Mouse (Mus musculus): ENCODE results near the gene Ceacam19. TPM values are rescaled to one million over a fixed set of nuclear protein-coding genes. Genes with fewer than 3 reads are reported as not detected.

Gene Ceacam19
- polyA plus RNA-seq, 1 experiment from 2014 or later, result not detected

DNA sequence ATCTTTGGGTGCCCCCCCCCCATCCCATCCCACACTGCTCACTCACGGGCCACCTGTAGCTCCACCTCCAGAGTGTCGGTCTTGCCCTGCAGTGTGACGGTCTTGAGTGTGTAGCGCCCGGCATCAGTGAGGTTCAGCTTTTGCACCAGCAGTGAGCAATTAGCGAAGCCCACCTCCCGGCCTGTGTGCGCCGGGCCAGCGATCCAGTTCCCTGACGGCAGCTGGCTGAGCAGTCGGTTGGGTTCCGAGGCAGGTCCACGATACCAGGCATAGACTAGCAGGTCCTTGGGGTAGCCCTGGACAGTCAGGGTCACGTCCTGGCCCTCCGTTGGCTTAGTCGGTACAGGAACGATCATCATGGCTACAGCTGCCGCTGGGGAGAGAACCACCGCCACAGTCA is 34.2 kb downstream of the Ceacam19 start:
- no peak for ATAC-seq (replicated peaks; ENCODE audit: insufficient number of reproducible peaks, low FRiP score, low TSS enrichment)
- Histone ChIP-seq H3K9me3 (replicated peaks; ENCODE audit: control insufficient read depth, low read length) (no peaks in the 10 kb centered on the region), H3K4me2 (no peak overlapping the region), H3K36me3 (ENCODE audit: control insufficient read depth, insufficient read depth, low read length) (no peaks in the 10 kb centered on the region), H3K4me1 (ENCODE audit: control insufficient read depth, insufficient read depth, low read length) (0 out of 2 replicates have a peak, but pooled peaks cover 3% of the 10 kb centered on the region), H3K27me3 (ENCODE audit: control insufficient read depth, insufficient read depth, low read length) (peaks cover 31% of the 10 kb centered on the region), H3K4me3 (ENCODE audit: low read depth, low read length) (no peak overlapping the region), H3K9ac (ENCODE audit: low read depth, low read length) (no peak overlapping the region), H3K27ac (ENCODE audit: low read depth, low read length) (no peak overlapping the region)
- 84% methylated on average over 20 of the region's 20 CpGs for WGBS (ENCODE audit: insufficient replicate concordance)

DNA sequence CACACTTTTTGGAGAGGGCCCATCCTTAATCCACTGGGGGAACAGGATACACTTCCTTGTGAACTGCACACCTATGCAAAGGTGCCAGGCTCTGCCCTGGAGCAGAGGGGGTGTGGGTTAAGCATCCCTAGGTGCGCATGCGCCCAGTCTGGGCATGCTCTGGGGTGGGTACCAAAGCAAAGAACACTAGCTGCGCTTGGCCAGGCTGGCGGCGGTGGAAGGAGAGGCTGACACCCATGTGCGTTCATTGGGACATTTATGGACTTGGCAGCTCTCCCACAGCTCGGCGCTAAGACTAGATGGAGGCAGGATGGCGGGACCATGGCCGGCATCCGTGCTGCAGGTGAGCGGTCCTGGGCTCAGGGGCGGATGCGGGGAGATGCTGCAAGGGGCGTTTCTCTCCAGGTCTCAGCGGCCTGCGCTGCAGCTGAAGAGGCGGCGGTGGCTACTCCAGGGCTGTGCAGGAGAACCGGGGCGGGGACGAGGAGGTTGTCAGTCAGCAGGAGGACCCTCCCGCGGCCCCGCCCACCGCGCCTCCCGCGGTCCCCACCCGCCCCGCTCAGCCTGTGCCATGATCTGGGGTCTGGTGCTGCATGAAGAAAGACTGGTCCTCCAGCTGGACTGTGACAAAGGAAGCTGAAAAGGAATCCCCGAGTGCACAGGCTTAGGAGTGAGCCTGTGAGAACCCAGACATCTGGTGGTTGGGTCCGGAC is 35.8 kb downstream of the Ceacam19 start, which contains the start of gene Gm19345:
Gene Gm19345 (plus strand): TSS at position 146 of the 713 bp plus-strand sequence.
- H3K36me3 ChIP-seq (ENCODE audit: control insufficient read depth, insufficient read depth, low read length), result no peaks in the 10 kb centered on the region
- H3K27me3 ChIP-seq (ENCODE audit: control insufficient read depth, insufficient read depth, low read length), result peaks cover 31% of the 10 kb centered on the region
- 0 out of 2 replicates have a peak, but pooled peaks cover 3% of the 10 kb centered on the region for H3K4me1 ChIP-seq (ENCODE audit: control insufficient read depth, insufficient read depth, low read length)
- ATAC-seq (replicated peaks; ENCODE audit: insufficient number of reproducible peaks, low FRiP score, low TSS enrichment), result 0 out of 2 replicates have a peak, but pooled peaks have one; percentile 28
- H3K9ac ChIP-seq (ENCODE audit: low read depth, low read length), result no peak within 1 kb of the TSS
- H3K4me2 ChIP-seq, result peak within 1 kb of the TSS; percentile 49
- WGBS (ENCODE audit: insufficient replicate concordance), result 5% methylated on average over 33 of the region's 33 CpGs
- H3K9me3 ChIP-seq (replicated peaks; ENCODE audit: control insufficient read depth, low read length), result no peaks in the 10 kb centered on the region
- H3K27ac ChIP-seq (ENCODE audit: low read depth, low read length), result no peak within 1 kb of the TSS
- no peak within 1 kb of the TSS for H3K4me3 ChIP-seq (ENCODE audit: low read depth, low read length)

DNA sequence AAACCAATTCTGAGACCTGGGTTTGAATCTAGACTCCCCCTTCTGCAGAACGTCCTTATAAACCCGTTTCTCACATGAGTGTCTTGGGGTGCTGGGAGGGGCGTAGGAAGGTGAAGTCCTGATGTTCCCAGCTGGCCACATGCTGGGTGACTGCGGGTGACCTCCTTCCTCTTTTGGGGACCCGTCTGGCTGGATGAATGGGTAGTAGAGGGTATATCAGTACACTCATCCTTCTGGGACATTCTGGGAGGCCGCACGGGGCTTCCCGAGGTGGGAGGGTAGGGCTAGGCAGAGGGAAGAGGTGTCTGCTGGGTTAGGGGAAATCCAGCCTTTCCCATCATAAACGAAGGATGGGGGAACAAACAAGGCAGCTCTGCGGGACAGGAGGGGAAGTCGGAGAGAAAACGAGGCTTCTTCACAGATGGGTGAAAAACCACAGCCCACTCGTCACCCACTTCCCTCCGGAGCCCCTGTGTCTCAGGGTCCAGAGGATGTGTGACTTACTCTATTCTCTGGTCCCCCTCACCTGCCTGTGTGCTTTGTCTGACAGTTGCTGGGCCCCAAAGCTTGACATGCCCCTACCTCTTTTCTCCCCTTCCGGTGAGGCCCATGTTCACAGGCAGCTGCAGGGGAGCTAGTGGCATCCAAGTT is 43.1 kb downstream of the Ceacam19 start:
- peaks cover 28% of the 10 kb centered on the region for H3K27me3 ChIP-seq (ENCODE audit: control insufficient read depth, insufficient read depth, low read length)
- H3K4me1 ChIP-seq (ENCODE audit: control insufficient read depth, insufficient read depth, low read length), result no peaks in the 10 kb centered on the region
- ATAC-seq (replicated peaks; ENCODE audit: insufficient number of reproducible peaks, low FRiP score, low TSS enrichment), result no peak
- no peaks in the 10 kb centered on the region for H3K9me3 ChIP-seq (replicated peaks; ENCODE audit: control insufficient read depth, low read length)
- H3K4me3 ChIP-seq (ENCODE audit: low read depth, low read length), result no peak overlapping the region
- 55% methylated on average over 15 of the region's 15 CpGs for WGBS (ENCODE audit: insufficient replicate concordance)
- no peaks in the 10 kb centered on the region for H3K36me3 ChIP-seq (ENCODE audit: control insufficient read depth, insufficient read depth, low read length)
- H3K9ac ChIP-seq (ENCODE audit: low read depth, low read length), result no peak overlapping the region
- no peak overlapping the region for H3K4me2 ChIP-seq
- H3K27ac ChIP-seq (ENCODE audit: low read depth, low read length), result no peak overlapping the region

GRCm38 (mm10) chr7:19843561-19843960 is 44.2 kb downstream of the Ceacam19 start:
- no peak overlapping the region for H3K4me2 ChIP-seq
- H3K36me3 ChIP-seq (ENCODE audit: control insufficient read depth, insufficient read depth, low read length), result no peaks in the 10 kb centered on the region
- no peak overlapping the region for H3K4me3 ChIP-seq (ENCODE audit: low read depth, low read length)
- ATAC-seq (replicated peaks; ENCODE audit: insufficient number of reproducible peaks, low FRiP score, low TSS enrichment), result no peak
- H3K27me3 ChIP-seq (ENCODE audit: control insufficient read depth, insufficient read depth, low read length), result peaks cover 26% of the 10 kb centered on the region
- WGBS (ENCODE audit: insufficient replicate concordance), result 2% methylated on average over 11 of the region's 11 CpGs
- H3K9ac ChIP-seq (ENCODE audit: low read depth, low read length), result no peak overlapping the region
- no peaks in the 10 kb centered on the region for H3K4me1 ChIP-seq (ENCODE audit: control insufficient read depth, insufficient read depth, low read length)
- H3K9me3 ChIP-seq (replicated peaks; ENCODE audit: control insufficient read depth, low read length), result no peaks in the 10 kb centered on the region
- H3K27ac ChIP-seq (ENCODE audit: low read depth, low read length), result no peak overlapping the region

DNA sequence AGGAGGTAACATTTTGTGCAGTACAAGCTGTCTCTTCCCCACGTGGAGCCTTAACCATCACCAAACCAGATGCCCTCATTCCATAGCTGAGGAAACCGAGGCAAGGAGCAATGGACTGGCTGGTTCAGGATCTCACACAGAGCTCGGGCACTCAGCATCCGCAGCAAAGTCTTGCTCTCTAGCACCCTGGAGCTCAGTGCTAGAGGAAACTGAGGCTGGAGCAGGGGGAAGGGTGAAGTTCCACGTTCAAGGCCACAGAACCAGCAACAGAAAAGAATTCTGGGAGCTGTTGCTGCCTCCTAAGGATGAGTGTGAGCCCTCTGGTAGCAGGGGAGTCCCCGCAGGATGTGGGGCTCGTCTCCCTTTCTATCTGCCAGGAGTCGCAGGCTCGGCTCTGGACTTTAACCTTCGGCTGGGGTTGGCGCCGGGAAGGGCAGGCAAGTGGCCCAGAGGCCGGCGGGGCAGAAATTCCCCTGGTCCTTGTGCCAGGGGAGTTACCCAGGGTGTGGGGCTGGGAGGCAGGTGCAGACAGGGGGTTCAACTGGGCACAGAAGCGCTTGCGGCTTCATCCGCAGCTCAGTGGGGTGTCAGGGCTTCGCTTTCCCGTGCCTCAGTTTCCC is 44.8 kb downstream of the Ceacam19 start:
- peaks cover 26% of the 10 kb centered on the region for H3K27me3 ChIP-seq (ENCODE audit: control insufficient read depth, insufficient read depth, low read length)
- no peaks in the 10 kb centered on the region for H3K36me3 ChIP-seq (ENCODE audit: control insufficient read depth, insufficient read depth, low read length)
- no peaks in the 10 kb centered on the region for H3K4me1 ChIP-seq (ENCODE audit: control insufficient read depth, insufficient read depth, low read length)
- 29% methylated on average over 19 of the region's 19 CpGs for WGBS (ENCODE audit: insufficient replicate concordance)
- H3K4me3 ChIP-seq (ENCODE audit: low read depth, low read length), result no peak overlapping the region
- H3K9ac ChIP-seq (ENCODE audit: low read depth, low read length), result no peak overlapping the region
- no peak overlapping the region for H3K4me2 ChIP-seq
- no peak overlapping the region for H3K27ac ChIP-seq (ENCODE audit: low read depth, low read length)
- ATAC-seq (replicated peaks; ENCODE audit: insufficient number of reproducible peaks, low FRiP score, low TSS enrichment), result no peak
- H3K9me3 ChIP-seq (replicated peaks; ENCODE audit: control insufficient read depth, low read length), result no peaks in the 10 kb centered on the region

- Histone ChIP-seq H3K9ac (ENCODE audit: low read depth, low read length) (no peak overlapping the region), H3K4me1 (ENCODE audit: control insufficient read depth, insufficient read depth, low read length) (no peaks in the 10 kb centered on the region), H3K27ac (ENCODE audit: low read depth, low read length) (no peak overlapping the region)
These were observed 45.9 kb downstream of the Ceacam19 start for GRCm38 (mm10) chr7:19841686-19842413.

GRCm38 (mm10) chr7:19840936-19841335 is 46.8 kb downstream of the Ceacam19 start:
- ATAC-seq (replicated peaks; ENCODE audit: insufficient number of reproducible peaks, low FRiP score, low TSS enrichment), result no peak
- Histone ChIP-seq H3K4me1 (ENCODE audit: control insufficient read depth, insufficient read depth, low read length) (no peaks in the 10 kb centered on the region), H3K27me3 (ENCODE audit: control insufficient read depth, insufficient read depth, low read length) (peaks cover 23% of the 10 kb centered on the region), H3K4me3 (ENCODE audit: low read depth, low read length) (no peak overlapping the region), H3K4me2 (no peak overlapping the region), H3K9ac (ENCODE audit: low read depth, low read length) (no peak overlapping the region), H3K27ac (ENCODE audit: low read depth, low read length) (no peak overlapping the region), H3K9me3 (replicated peaks; ENCODE audit: control insufficient read depth, low read length) (no peaks in the 10 kb centered on the region), H3K36me3 (ENCODE audit: control insufficient read depth, insufficient read depth, low read length) (no peaks in the 10 kb centered on the region)
- WGBS (ENCODE audit: insufficient replicate concordance), result 85% methylated on average over 3 of the region's 3 CpGs

More at GRCm38 (mm10) chr7:19841686-19842413, 45.9 kb downstream of the Ceacam19 start:
- WGBS (ENCODE audit: insufficient replicate concordance), result 77% methylated on average over 21 of the region's 21 CpGs
- H3K4me2 ChIP-seq, result no peak overlapping the region
- no peaks in the 10 kb centered on the region for H3K9me3 ChIP-seq (replicated peaks; ENCODE audit: control insufficient read depth, low read length)
- no peaks in the 10 kb centered on the region for H3K36me3 ChIP-seq (ENCODE audit: control insufficient read depth, insufficient read depth, low read length)
- H3K4me3 ChIP-seq (ENCODE audit: low read depth, low read length), result no peak overlapping the region
- ATAC-seq (replicated peaks; ENCODE audit: insufficient number of reproducible peaks, low FRiP score, low TSS enrichment), result no peak
- peaks cover 23% of the 10 kb centered on the region for H3K27me3 ChIP-seq (ENCODE audit: control insufficient read depth, insufficient read depth, low read length)

DNA sequence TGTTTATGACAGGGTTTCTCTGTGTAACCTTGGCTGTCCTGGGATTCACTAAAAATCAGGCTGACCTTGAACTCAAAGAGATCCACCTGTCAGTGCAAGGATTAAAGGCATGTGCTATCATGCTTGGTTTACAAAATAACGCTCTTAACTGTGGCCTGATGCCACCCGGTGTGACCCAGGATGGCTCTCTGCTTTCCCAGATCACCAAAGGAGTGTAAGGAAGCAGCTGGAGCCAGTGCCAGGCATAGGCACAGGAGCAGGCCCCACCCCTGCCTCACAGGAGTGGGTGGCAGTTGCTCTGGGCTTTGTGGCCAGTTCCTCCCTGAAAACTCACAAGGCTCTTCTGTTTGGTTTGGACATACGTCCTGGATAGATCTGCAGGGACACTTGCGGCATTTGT is 47.4 kb downstream of the Ceacam19 start:
- no peak for ATAC-seq (replicated peaks; ENCODE audit: insufficient number of reproducible peaks, low FRiP score, low TSS enrichment)
- 74% methylated on average over 4 of the region's 4 CpGs for WGBS (ENCODE audit: insufficient replicate concordance)
- Histone ChIP-seq H3K27ac (ENCODE audit: low read depth, low read length) (no peak overlapping the region), H3K9ac (ENCODE audit: low read depth, low read length) (no peak overlapping the region), H3K4me1 (ENCODE audit: control insufficient read depth, insufficient read depth, low read length) (no peaks in the 10 kb centered on the region), H3K27me3 (ENCODE audit: control insufficient read depth, insufficient read depth, low read length) (peaks cover 23% of the 10 kb centered on the region), H3K4me2 (no peak overlapping the region), H3K9me3 (replicated peaks; ENCODE audit: control insufficient read depth, low read length) (no peaks in the 10 kb centered on the region), H3K4me3 (ENCODE audit: low read depth, low read length) (no peak overlapping the region), H3K36me3 (ENCODE audit: control insufficient read depth, insufficient read depth, low read length) (no peaks in the 10 kb centered on the region)
